Mouse (Mus musculus): Measurements from ENCODE around the gene Wdr82. TPM values are rescaled to one million over a fixed set of nuclear protein-coding genes. Genes with fewer than 3 reads are reported as not detected.
A peak's percentile ranks its signal among the peaks of the same experiment; 100 is the strongest.

Gene Wdr82
- total RNA-seq, 2 experiments from 2014 or later: 19.4 to 25.9 TPM

DNA sequence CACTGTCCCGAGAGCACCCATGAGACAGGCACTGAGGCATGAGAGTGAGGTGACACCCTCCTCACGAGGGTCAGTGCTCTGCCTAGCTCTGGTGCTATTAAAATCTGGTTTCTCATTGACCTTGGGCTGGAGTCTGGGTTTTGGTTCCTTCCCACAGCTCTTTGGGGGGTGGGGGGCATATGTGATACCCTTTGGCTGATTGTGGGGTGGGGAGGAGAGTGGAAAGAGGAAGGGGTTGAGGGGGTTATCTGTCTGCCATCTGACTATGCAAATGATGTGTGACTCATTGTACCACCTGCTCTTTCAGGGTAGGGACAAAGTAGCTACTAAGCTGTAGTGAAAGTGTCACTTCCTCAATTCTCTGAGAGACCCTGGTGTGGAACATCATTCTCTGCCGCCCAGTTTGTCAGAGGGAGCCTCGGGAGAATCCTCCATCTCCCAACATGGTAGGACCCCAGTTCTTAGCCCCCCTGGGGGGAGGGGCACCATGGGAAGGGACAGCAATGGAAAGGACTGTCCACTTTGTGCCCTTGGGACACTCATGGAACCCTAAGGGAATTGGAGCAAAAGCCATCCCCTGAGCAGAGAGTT is 51.6 kb downstream of the Wdr82 start, which contains the start of gene Tlr9:
TSS of gene Tlr9 (plus strand) at position 338 of the 591 bp plus-strand sequence.
- Histone ChIP-seq H3K4me3 (peak within 1 kb of the TSS; percentile 38), H3K27ac (no peak within 1 kb of the TSS)
- no peak for TF ChIP-seq CTCF (IDR thresholded peaks at IDR 0.05)
- intact Hi-C loops (cut with DNase I): no loop called here
- DNase-seq: peak; percentile 17

GRCm38 (mm10) chr9:106222994-106223393 is 52.3 kb downstream of the Wdr82 start:
- peak; percentile 18 for DNase-seq
- no peak overlapping the region for H3K27ac ChIP-seq
- no peak for TF ChIP-seq CTCF (IDR thresholded peaks at IDR 0.05)
- intact Hi-C loops (cut with DNase I): no loop called here
- no peak overlapping the region; the same call in 1 of the 2 replicates for H3K4me3 ChIP-seq

DNA sequence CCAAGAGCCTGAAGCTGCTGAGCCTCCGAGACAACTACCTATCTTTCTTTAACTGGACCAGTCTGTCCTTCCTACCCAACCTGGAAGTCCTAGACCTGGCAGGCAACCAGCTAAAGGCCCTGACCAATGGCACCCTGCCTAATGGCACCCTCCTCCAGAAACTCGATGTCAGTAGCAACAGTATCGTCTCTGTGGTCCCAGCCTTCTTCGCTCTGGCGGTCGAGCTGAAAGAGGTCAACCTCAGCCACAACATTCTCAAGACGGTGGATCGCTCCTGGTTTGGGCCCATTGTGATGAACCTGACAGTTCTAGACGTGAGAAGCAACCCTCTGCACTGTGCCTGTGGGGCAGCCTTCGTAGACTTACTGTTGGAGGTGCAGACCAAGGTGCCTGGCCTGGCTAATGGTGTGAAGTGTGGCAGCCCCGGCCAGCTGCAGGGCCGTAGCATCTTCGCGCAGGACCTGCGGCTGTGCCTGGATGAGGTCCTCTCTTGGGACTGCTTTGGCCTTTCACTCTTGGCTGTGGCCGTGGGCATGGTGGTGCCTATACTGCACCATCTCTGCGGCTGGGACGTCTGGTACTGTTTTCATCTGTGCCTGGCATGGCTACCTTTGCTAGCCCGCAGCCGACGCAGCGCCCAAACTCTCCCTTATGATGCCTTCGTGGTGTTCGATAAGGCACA is 54.9 kb downstream of the Wdr82 start:
- intact Hi-C loops (cut with DNase I): no loop called here
- Histone ChIP-seq H3K27ac (peak overlapping the region; percentile 56; the same call in 1 of the 2 replicates), H3K4me3 (peak overlapping the region; percentile 70)
- TF ChIP-seq CTCF (IDR thresholded peaks at IDR 0.05): no peak
- DNase-seq: peak; percentile 18

GRCm38 (mm10) chr9:106226151-106226682 is 55.5 kb downstream of the Wdr82 start:
- H3K4me3 ChIP-seq: peak overlapping the region; percentile 70
- peak; percentile 63 for DNase-seq
- intact Hi-C loops (cut with DNase I): no loop called here
- peak; percentile 36; the same call in 1 of the 2 replicates for TF ChIP-seq CTCF (IDR thresholded peaks at IDR 0.05)
- H3K27ac ChIP-seq: peak overlapping the region; percentile 56

GRCm38 (mm10) chr9:106227790-106228429 is 57.2 kb downstream of the Wdr82 start:
- DNase-seq: no peak
- intact Hi-C loops (cut with DNase I): no loop called here
- no peak for TF ChIP-seq CTCF (IDR thresholded peaks at IDR 0.05)
- Histone ChIP-seq H3K27ac (no peak overlapping the region), H3K4me3 (no peak overlapping the region)

DNA sequence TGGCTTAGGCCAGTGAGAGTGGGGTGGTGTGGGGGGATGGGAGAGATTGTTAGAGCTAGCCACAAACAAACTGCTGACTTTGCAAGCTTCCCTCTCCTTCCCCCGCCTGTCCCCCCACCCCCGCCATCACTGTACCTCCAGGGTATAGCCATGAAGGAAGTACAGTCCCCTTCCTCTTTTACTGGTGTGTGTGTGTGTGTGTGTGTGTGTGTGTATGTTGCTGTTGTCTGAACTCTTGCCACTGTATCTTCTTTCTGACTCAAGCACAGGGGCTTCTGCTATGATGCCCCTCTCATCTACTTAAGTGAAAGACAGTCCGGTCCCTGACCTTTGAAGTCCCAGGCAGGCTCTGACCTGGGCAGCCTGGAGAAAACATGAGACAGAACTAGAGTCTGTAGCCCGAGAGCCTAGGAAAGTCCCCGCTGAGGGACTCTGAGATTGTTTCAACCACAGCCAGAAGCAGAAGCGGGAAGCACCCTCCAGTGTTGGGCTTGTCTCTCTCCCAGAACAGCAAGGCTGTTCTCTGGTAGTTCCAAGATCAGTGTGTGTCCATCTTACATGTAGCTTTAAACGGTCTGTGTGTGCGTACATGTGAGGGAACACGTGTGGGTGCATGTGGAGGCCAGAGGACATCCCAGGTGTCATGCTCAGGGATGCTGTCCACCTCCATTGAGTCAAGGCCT is 59.5 kb downstream of the Wdr82 start:
- intact Hi-C loops (cut with DNase I): no loop called here
- Histone ChIP-seq H3K4me3 (no peak overlapping the region), H3K27ac (0 out of 2 replicates have a peak overlapping the region, but pooled peaks have one; percentile 24)
- TF ChIP-seq CTCF (IDR thresholded peaks at IDR 0.05): no peak
- no peak for DNase-seq

- Histone ChIP-seq H3K27ac (no peak overlapping the region), H3K4me3 (no peak overlapping the region)
- intact Hi-C loops (cut with DNase I): no loop called here
- DNase-seq: no peak
- peak; percentile 44 for TF ChIP-seq CTCF (IDR thresholded peaks at IDR 0.05)
Measured at GRCm38 (mm10) chr9:106230734-106231106, 60.0 kb downstream of the Wdr82 start.

DNA sequence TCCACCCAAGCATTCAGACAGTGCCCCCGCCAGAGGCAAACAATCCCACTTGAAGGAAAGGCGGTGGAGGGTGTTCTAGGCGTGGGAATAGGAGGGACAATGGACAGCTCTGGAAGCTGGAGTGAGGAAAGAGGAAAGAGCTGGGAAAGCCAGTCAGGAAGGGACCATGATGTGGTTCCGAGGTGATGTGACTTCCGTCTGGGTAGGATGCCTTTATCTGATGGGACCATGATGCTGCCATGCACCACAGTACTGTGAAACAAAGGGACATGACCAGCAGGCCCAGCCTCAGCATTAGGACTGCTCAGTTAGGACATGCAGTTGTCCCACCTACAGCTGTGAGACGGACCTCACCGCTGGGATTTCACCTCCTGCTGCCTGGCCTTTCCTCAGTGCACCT is 60.5 kb downstream of the Wdr82 start:
- Histone ChIP-seq H3K4me3 (no peak overlapping the region), H3K27ac (no peak overlapping the region)
- intact Hi-C loops (cut with DNase I): no loop called here
- DNase-seq: no peak
- TF ChIP-seq CTCF (IDR thresholded peaks at IDR 0.05): no peak

DNA sequence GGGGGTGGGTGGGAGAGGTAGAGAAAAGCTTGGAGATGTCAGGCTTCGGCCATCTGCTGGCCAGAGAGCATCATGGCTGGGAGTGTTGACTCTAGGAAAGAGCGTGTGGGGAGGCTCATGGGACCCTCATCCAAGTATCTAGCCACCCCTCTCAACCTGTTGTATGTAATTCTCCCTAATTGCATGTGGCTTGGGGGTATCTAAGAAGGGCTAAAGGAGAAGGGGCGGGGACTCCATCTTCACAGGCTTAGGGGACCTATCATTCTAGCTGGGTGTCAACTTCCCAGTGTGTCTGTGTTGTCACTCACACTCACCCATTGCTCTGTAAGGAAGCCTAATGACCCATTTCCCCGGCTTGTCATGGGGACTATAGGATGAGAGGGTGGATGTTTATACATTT is 61.1 kb downstream of the Wdr82 start:
- intact Hi-C loops (cut with DNase I): no loop called here
- H3K4me3 ChIP-seq: no peak overlapping the region
- DNase-seq: no peak
- no peak overlapping the region for H3K27ac ChIP-seq
- no peak for TF ChIP-seq CTCF (IDR thresholded peaks at IDR 0.05)

- H3K4me3 ChIP-seq: no peak overlapping the region
- no peak overlapping the region for H3K27ac ChIP-seq
- TF ChIP-seq CTCF (IDR thresholded peaks at IDR 0.05): no peak
- no peak for DNase-seq
- intact Hi-C loops (cut with DNase I): no loop called here
Measured at GRCm38 (mm10) chr9:106232956-106233355, 62.2 kb downstream of the Wdr82 start.

GRCm38 (mm10) chr9:106233953-106234352 is 63.2 kb downstream of the Wdr82 start:
- no peak overlapping the region for H3K4me3 ChIP-seq
- intact Hi-C loops (cut with DNase I): no loop called here
- H3K27ac ChIP-seq: no peak overlapping the region
- DNase-seq: no peak
- TF ChIP-seq CTCF (IDR thresholded peaks at IDR 0.05): no peak

DNA sequence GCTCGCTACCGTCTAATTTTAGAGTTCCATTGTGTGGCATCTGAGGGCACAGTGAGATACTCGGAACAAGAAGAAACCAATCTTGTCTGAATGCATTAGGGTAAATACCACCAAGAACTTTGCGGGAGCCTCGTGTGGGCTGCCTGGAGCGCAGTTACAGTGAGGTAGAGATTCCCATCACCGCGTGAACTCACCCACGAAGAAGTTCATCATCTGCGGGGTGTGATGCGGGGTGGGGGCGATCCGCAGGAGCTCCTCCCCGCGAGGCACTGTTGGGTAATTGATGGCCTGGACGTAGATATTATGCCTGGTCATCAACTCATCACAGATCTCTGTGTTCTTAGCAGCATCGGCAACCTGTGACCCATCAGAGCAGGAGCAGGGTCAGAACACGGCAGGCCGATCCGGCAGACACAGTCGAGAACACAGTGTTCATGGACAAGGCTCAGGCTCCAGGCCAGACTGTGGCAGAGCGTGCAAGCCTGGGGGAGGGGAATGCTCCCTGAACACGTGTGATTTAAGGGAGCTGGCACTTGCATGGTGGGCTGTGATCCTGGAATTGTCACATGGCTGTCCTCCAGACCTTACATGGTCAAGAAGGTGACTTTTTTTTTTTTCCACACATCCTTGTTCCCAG is 64.6 kb downstream of the Wdr82 start:
- TF ChIP-seq CTCF (IDR thresholded peaks at IDR 0.05): no peak
- Histone ChIP-seq H3K4me3 (no peak overlapping the region), H3K27ac (0 out of 2 replicates have a peak overlapping the region, but pooled peaks have one; percentile 1)
- intact Hi-C loops (cut with DNase I): no loop called here
- DNase-seq: peak; percentile 62
